Mouse (Mus musculus) MEL-GATA-1-ER (cell line): Measurements from ENCODE around the gene Olfr1272.
"Not testable (repeated sequence)": the region's sequence is repeated elsewhere in the genome, so short reads cannot be mapped to it uniquely, and the experiment has no call there.

Experiments used
- DNase-seq: peaks from one replicate; pipeline ENCODE4 v3.0.0-alpha.2; 2012; ENCODE audit warnings: low read depth; ENCODE audit errors: extremely low read depth

Olfr1272 gene

GRCm38 (mm10) chr2:90292741-90293140 is at the start of gene Olfr1272:
Gene Olfr1272 (minus strand): TSS chr2:90292841.
- DNase-seq, result no peak

- not testable (repeated sequence) for DNase-seq
Observed at GRCm38 (mm10) chr2:90321900-90322299, 29.3 kb upstream of the Olfr1272 start, which contains the start of gene Gm13769. Gene Gm13769 (plus strand): TSS chr2:90322200.

GRCm38 (mm10) chr2:90270932-90271331 is 21.7 kb downstream of the Olfr1272 start, which contains the start of gene Olfr1271:
Gene Olfr1271 (minus strand): TSS chr2:90271032.
- DNase-seq, result no peak

GRCm38 (mm10) chr2:90257492-90257891 is 35.1 kb downstream of the Olfr1272 start, which contains the start of gene Olfr142:
Gene Olfr142 (minus strand): TSS chr2:90257592.
- DNase-seq, result no peak
